Mouse (Mus musculus): Measurements from ENCODE around the gene Sufu. TPM values are rescaled to one million over a fixed set of nuclear protein-coding genes. Genes with fewer than 3 reads are reported as not detected.

Gene Sufu
- polyA plus RNA-seq, 1 experiment: 15.0 TPM

DNA sequence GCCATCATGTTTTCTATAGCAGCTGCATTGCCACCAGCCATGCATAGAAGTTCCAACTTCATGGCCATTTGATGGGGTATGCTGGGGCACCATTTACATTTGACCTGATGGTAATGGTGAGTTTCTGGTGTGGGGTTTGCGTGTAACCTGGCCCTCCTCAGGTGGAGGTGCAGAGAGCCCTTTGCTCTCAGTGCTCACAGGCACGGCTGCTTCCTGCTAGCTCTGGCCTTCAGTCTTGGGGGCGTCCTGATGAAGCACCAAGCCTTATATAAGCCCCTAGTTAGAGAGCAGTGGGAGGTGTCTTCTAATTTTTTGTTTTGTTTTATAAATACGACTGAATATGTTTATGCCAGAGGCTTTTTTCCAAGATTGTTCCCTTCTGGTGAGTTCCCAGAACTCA lies 21.4 kb downstream of the Sufu start:
- Histone ChIP-seq H3K27me3 (ENCODE audit: control insufficient read depth, insufficient read depth, low read length) (no peaks in the 10 kb centered on the region), H3K4me1 (ENCODE audit: control insufficient read depth, insufficient read depth, low read length) (peaks cover 40% of the 10 kb centered on the region), H3K27ac (ENCODE audit: insufficient read depth, low read length) (no peak overlapping the region), H3K4me3 (replicated peaks; ENCODE audit: insufficient read depth, low read depth, low read length) (no peak overlapping the region)
- TF ChIP-seq POLR2A (IDR thresholded peaks at IDR 0.05; ENCODE audit: borderline replicate concordance, insufficient read depth, low read length) (no peak), CTCF (IDR thresholded peaks at IDR 0.05; ENCODE audit: borderline replicate concordance, insufficient read depth, low read depth, low read length) (no peak)
- 71% methylated on average over 4 of the region's 4 CpGs for WGBS
- DNase-seq: no peak

DNA sequence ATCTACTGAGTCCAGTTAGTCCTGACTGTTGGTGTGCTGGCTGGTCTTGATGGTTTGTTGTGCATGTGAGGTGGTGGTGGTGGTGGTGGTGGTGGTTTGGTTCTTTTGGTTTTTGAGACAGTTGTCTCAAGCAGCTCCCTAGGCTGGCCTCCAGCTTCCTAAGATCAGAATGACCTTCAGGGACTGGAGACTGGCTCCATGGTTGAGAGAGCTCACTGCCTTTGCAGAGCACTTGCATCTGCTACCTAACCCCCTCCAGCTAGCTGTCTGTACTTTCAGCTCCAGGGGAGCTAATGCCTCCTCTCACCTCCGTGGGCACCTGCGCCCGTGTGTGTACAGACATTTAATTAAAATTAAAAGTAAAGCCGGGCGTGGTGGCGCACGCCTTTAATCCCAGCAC lies 23.7 kb downstream of the Sufu start:
- no peak overlapping the region for H3K4me3 ChIP-seq (replicated peaks; ENCODE audit: insufficient read depth, low read depth, low read length)
- H3K27ac ChIP-seq (ENCODE audit: insufficient read depth, low read length): no peak overlapping the region
- WGBS: 80% methylated on average over 7 of the region's 7 CpGs
- TF ChIP-seq POLR2A (IDR thresholded peaks at IDR 0.05; ENCODE audit: borderline replicate concordance, insufficient read depth, low read length) (no peak), CTCF (IDR thresholded peaks at IDR 0.05; ENCODE audit: borderline replicate concordance, insufficient read depth, low read depth, low read length) (no peak)
- no peaks in the 10 kb centered on the region for H3K27me3 ChIP-seq (ENCODE audit: control insufficient read depth, insufficient read depth, low read length)
- DNase-seq: no peak
- peaks cover 38% of the 10 kb centered on the region for H3K4me1 ChIP-seq (ENCODE audit: control insufficient read depth, insufficient read depth, low read length)

DNA sequence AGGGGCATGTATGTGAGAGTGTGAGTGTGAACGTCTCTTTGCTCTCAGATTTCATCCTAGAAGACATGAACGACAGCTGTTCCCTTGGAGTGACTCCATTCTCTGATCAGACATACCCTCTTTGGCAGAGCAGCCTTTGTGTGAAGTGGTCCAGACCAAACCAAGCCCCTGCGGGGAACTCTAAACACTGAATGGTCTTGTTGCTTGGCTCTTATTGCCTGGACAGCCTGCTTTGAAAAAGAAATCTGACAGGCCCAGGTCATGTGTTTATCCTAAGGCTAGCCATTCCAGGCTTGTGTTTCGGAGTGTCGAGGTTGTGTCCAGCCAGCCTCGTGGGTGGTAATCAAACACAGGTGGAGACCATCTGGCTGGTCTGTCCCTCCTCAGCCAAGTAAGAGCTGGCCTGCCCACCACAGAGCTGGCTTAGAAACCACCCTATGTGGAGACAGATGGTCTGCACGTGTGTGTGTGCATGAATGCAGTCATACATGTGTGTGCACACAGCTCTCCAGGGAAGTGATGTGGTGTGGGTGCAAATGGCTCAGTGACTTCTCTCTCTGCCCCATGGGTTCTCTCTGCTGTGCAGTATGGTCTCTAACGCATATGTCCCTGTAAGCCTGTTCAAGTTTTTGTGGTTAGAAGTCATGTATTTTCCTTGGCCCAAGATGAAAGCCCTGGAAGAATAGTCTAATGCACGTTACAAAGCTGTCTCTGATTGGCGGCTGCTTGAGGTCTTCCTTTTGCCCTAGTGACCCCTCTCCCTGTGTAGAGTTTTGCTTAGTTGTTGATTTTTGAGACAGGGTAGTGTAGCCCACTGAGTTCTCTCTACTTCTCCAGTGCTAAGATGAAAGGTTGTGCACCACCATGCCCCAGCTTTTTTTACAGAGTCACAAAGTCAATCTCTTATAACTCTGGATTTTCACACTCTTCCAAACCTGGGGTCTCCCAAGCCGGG lies 26.0 kb downstream of the Sufu start:
- peak; percentile 86 to 92 for DNase-seq
- Histone ChIP-seq H3K4me3 (replicated peaks; ENCODE audit: insufficient read depth, low read depth, low read length) (no peak overlapping the region), H3K4me1 (ENCODE audit: control insufficient read depth, insufficient read depth, low read length) (peaks cover 41% of the 10 kb centered on the region), H3K27ac (ENCODE audit: insufficient read depth, low read length) (peak overlapping the region; percentile 36), H3K27me3 (ENCODE audit: control insufficient read depth, insufficient read depth, low read length) (no peaks in the 10 kb centered on the region)
- TF ChIP-seq POLR2A (IDR thresholded peaks at IDR 0.05; ENCODE audit: borderline replicate concordance, insufficient read depth, low read length): no peak
- no peak for TF ChIP-seq CTCF (IDR thresholded peaks at IDR 0.05; ENCODE audit: borderline replicate concordance, insufficient read depth, low read depth, low read length)
- WGBS: 10% methylated on average over 11 of the region's 11 CpGs

DNA sequence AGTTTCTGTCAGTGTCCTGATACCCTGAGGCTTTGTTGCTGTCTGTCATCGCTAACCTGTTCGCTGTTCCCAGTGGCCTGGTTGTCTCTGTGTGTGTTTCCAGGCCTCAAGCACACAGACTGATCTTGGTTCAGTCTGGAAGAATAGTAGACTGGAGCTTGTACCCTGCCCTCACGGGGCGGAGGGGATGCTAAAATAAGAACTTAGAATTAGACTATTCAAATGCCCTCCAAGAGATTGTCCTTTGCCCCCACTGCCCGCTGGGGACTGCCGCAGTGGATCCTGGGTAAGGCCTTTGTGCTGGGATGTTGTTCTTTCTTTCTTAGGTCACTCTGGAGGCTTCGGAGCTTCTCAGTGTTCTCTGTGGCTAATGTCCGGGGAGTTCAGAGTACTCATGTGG lies 28.6 kb downstream of the Sufu start:
- 91% methylated on average over 8 of the region's 8 CpGs for WGBS
- Histone ChIP-seq H3K27me3 (ENCODE audit: control insufficient read depth, insufficient read depth, low read length) (no peaks in the 10 kb centered on the region), H3K4me1 (ENCODE audit: control insufficient read depth, insufficient read depth, low read length) (peaks cover 36% of the 10 kb centered on the region), H3K4me3 (replicated peaks; ENCODE audit: insufficient read depth, low read depth, low read length) (no peak overlapping the region), H3K27ac (ENCODE audit: insufficient read depth, low read length) (no peak overlapping the region)
- DNase-seq: peak in 1 of 2 experiments; percentile 52
- TF ChIP-seq CTCF (IDR thresholded peaks at IDR 0.05; ENCODE audit: borderline replicate concordance, insufficient read depth, low read depth, low read length) (no peak), POLR2A (IDR thresholded peaks at IDR 0.05; ENCODE audit: borderline replicate concordance, insufficient read depth, low read length) (no peak)

DNA sequence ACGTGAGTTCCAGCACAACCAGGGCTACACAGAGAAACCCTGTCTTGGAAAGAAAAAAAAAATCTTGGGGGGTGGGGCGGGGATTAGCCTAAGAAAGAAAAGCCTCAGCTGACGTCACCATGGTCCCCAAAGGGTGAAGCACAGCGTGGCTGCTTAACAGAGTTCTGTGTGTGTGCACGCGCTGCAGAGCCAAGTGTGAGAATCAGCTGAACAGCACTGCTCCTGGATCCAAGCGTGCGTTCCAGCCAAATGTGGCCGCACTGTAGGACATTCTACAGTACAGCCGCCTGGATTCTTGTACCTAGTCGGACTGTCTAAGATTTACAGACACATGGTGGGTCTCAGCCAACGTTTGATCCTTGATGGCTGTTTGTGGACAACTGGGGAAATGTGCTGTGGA lies 29.8 kb downstream of the Sufu start:
- peaks cover 29% of the 10 kb centered on the region for H3K4me1 ChIP-seq (ENCODE audit: control insufficient read depth, insufficient read depth, low read length)
- 32% methylated on average over 12 of the region's 12 CpGs for WGBS
- no peaks in the 10 kb centered on the region for H3K27me3 ChIP-seq (ENCODE audit: control insufficient read depth, insufficient read depth, low read length)
- TF ChIP-seq POLR2A (IDR thresholded peaks at IDR 0.05; ENCODE audit: borderline replicate concordance, insufficient read depth, low read length) (no peak), CTCF (IDR thresholded peaks at IDR 0.05; ENCODE audit: borderline replicate concordance, insufficient read depth, low read depth, low read length) (no peak)
- H3K4me3 ChIP-seq (replicated peaks; ENCODE audit: insufficient read depth, low read depth, low read length): no peak overlapping the region
- DNase-seq: peak in 1 of 2 experiments; percentile 36
- no peak overlapping the region for H3K27ac ChIP-seq (ENCODE audit: insufficient read depth, low read length)

DNA sequence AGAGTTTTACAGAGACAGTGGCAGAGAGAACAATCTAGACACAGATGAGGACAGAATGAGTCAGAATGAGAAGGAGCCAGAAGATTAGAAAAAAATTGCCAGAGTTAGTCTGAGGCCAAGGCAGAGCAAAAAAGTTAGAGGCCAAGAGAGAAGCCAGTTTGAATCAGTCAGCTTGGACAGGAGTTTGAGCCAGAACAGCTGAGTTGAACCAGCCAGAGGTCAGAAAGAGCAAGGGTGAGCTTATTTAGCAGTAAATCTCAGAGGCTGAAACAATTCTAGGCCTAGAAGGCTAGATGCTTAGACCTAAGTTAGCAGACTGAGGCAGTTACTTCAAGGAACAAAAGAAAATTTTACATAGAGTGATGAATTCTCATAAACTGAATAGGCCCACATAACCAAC lies 32.6 kb downstream of the Sufu start:
- Histone ChIP-seq H3K4me3 (replicated peaks; ENCODE audit: insufficient read depth, low read depth, low read length) (no peak overlapping the region), H3K27ac (ENCODE audit: insufficient read depth, low read length) (no peak overlapping the region), H3K4me1 (ENCODE audit: control insufficient read depth, insufficient read depth, low read length) (peaks cover 12% of the 10 kb centered on the region), H3K27me3 (ENCODE audit: control insufficient read depth, insufficient read depth, low read length) (no peaks in the 10 kb centered on the region)
- no peak for TF ChIP-seq CTCF (IDR thresholded peaks at IDR 0.05; ENCODE audit: borderline replicate concordance, insufficient read depth, low read depth, low read length)
- no peak for TF ChIP-seq POLR2A (IDR thresholded peaks at IDR 0.05; ENCODE audit: borderline replicate concordance, insufficient read depth, low read length)
- DNase-seq: no peak

DNA sequence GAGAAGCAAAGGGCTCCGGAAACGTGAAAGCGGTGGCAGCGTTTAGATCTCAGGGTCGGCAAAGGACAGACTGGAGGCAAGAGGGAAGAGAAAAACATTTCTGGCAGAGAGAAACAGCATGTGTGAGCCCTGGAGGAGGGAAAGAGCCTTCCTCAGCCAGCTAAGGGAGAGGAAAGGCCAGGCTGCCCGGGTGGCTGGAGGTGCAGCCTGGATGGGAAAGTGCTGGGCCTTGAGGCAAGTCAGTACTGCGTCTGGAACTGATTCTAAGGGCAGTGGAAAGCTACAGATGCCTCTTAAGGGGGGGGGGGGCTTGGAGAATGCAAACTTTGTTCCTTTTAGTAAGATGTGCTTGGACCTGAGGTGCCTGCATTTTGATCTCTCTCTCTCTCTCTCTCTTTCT lies 37.0 kb downstream of the Sufu start:
- Histone ChIP-seq H3K4me1 (ENCODE audit: control insufficient read depth, insufficient read depth, low read length) (peaks cover 13% of the 10 kb centered on the region), H3K4me3 (replicated peaks; ENCODE audit: insufficient read depth, low read depth, low read length) (no peak overlapping the region), H3K27ac (ENCODE audit: insufficient read depth, low read length) (peak overlapping the region; percentile 32; the same call in 1 of the 2 replicates), H3K27me3 (ENCODE audit: control insufficient read depth, insufficient read depth, low read length) (no peaks in the 10 kb centered on the region)
- 36% methylated on average over 7 of the region's 7 CpGs for WGBS
- no peak for TF ChIP-seq CTCF (IDR thresholded peaks at IDR 0.05; ENCODE audit: borderline replicate concordance, insufficient read depth, low read depth, low read length)
- TF ChIP-seq POLR2A (IDR thresholded peaks at IDR 0.05; ENCODE audit: borderline replicate concordance, insufficient read depth, low read length): no peak
- DNase-seq: no peak

DNA sequence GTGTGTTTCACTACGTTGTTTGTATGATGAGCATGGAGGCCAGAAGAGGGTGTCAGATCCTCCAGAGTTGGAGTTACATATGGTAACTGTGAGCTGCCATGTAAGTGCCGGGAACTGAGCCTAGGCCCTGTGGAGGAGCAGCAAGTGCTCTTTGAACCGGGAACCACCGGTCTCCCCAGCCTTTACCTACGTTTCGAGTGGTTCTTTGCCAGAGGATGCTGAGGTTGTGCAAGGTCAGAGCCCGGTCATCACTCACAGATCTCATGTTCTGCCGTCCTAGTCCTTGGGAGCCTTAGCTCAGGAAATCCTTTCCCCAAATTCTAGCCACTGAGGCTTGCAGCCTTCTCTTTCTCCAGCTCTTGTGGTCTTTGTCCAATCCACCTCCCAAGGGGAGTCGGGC lies 37.5 kb downstream of the Sufu start:
- no peak overlapping the region for H3K4me3 ChIP-seq (replicated peaks; ENCODE audit: insufficient read depth, low read depth, low read length)
- peaks cover 15% of the 10 kb centered on the region for H3K4me1 ChIP-seq (ENCODE audit: control insufficient read depth, insufficient read depth, low read length)
- DNase-seq: no peak
- no peak overlapping the region for H3K27ac ChIP-seq (ENCODE audit: insufficient read depth, low read length)
- H3K27me3 ChIP-seq (ENCODE audit: control insufficient read depth, insufficient read depth, low read length): no peaks in the 10 kb centered on the region
- WGBS: 54% methylated on average over 9 of the region's 9 CpGs
- TF ChIP-seq CTCF (IDR thresholded peaks at IDR 0.05; ENCODE audit: borderline replicate concordance, insufficient read depth, low read depth, low read length): no peak
- TF ChIP-seq POLR2A (IDR thresholded peaks at IDR 0.05; ENCODE audit: borderline replicate concordance, insufficient read depth, low read length): no peak

Measured in cerebellum, adult 2 months (tissue).